Mouse (Mus musculus): ENCODE data around the gene Skor1. TPM values are rescaled to one million over a fixed set of nuclear protein-coding genes. Genes with fewer than 3 reads are reported as not detected.

The Skor1 gene
- polyA plus RNA-seq, 1 experiment = 0.01 TPM

DNA sequence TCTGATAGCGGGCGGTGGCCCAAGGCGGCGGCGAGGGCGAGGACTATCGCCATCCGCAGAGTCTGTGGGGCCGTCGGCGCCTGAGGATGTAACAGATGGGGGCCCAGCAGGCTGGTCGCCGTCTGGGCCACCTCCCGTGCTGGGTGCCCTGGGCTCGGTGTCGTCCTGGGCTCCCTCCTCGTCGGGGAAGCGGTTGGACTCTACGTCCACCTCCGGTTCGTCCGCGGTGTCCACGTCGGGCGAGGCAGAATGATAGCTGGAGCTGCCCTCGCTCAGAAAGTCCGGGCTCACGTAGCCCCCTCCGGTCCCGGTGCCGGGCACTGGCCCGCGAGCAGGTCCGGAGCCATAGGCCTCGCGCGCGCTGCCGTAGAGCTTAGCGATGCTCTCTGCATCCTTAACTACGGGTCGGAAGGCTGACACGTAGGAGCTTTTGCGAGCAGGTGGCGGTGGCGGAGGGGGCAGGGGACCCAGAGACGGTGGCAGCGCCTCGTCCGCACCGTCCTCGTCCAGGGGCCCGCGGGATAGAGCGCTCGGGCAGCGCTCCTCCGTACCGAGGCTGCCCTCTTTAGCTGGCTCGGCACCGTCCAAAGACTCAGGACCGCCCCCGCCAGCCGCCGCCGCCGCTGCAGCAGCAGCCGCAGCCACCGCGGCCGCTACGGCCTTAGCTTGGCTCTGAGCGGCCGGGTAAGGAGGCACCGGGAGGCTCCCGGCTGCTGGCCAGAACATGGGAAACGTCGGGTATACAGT is 4.1 kb downstream of the Skor1 start:
- no peaks in the 10 kb centered on the region for H3K36me3 ChIP-seq (ENCODE audit: control insufficient read depth)
- H3K27me3 ChIP-seq (ENCODE audit: control insufficient read depth) = peaks cover 100% of the 10 kb centered on the region
- H3K4me3 ChIP-seq (replicated peaks) = no peak overlapping the region
- TF ChIP-seq TAL1 (IDR thresholded peaks at IDR 0.05; ENCODE audit: low read length) (no peak), GATA1 (IDR thresholded peaks at IDR 0.05; ENCODE audit: low read length) (no peak)
- H3K9me3 ChIP-seq (ENCODE audit: control insufficient read depth, low read length) = peaks cover 4% of the 10 kb centered on the region; the same call in 1 of the 2 replicates
- H3K4me1 ChIP-seq (ENCODE audit: control insufficient read depth) = no peaks in the 10 kb centered on the region

DNA sequence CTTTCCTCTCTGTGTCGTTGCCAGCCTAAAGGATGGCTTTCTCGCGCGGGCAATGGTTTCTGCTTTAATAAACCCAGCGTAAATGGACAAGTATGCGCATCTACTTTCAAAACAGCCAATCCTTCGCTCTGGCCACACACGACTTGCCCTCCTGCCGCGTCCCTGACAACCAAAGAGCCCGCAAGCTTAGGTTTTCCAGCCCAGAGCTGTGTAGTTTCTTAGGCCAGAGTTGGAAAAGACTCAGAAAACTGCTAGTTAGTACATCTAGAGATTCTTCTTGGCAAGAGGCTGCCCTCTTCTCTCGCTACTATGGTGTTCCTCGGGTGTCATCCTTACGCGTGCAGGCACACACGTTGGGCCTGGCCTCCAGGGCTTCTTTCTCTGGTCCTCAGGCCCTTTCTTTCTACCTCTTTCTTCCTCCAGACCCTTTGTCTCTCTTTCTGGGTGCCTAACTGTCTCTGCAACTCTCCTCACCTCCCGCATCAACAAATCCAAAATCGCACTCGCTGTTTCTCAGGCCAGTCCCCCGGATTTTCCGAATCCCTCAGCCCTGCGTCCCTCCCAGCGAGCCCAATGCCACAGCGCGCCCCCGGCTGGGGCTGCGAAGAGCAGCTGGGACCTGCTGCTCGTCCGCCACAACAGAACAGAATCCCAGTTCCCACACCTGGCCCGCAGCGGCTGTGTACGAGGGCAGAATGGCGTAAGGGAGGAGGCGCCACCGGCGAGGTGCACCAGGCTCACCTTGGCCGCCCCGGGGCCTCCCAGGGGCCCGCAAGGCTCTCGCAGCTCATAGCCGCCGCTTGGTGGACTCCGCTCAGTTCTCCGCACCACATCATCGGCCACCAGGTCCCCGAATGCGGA is 4.9 kb downstream of the Skor1 start:
- no peaks in the 10 kb centered on the region for H3K4me1 ChIP-seq (ENCODE audit: control insufficient read depth)
- peaks cover 100% of the 10 kb centered on the region for H3K27me3 ChIP-seq (ENCODE audit: control insufficient read depth)
- no peaks in the 10 kb centered on the region for H3K36me3 ChIP-seq (ENCODE audit: control insufficient read depth)
- H3K9me3 ChIP-seq (ENCODE audit: control insufficient read depth, low read length) = peaks cover 4% of the 10 kb centered on the region; the same call in 1 of the 2 replicates
- no peak for TF ChIP-seq TAL1 (IDR thresholded peaks at IDR 0.05; ENCODE audit: low read length)
- TF ChIP-seq GATA1 (IDR thresholded peaks at IDR 0.05; ENCODE audit: low read length) = no peak
- H3K4me3 ChIP-seq (replicated peaks) = no peak overlapping the region

DNA sequence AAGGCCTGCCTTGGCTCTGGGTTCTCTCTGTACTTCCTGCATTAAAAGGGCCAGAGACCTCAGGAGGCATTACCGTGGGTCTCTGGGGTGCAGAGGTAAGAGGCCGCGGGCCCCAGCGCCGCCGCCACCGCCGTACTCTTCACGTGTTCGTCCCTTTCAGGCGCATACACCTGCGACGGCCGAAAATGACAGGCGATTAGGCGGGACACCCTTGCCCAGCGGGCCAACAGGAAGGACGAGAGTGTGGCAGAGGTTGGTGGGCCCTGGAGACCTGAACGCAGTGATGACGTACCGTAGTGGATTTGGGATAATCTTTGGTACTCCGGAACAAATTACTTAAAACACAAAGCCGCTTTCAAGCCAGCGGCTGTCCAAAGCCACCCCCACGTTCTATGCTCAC is 5.5 kb downstream of the Skor1 start:
- TF ChIP-seq GATA1 (IDR thresholded peaks at IDR 0.05; ENCODE audit: low read length) (no peak), TAL1 (IDR thresholded peaks at IDR 0.05; ENCODE audit: low read length) (no peak)
- H3K27me3 ChIP-seq (ENCODE audit: control insufficient read depth) = peaks cover 100% of the 10 kb centered on the region
- H3K9me3 ChIP-seq (ENCODE audit: control insufficient read depth, low read length) = peaks cover 4% of the 10 kb centered on the region; the same call in 1 of the 2 replicates
- no peaks in the 10 kb centered on the region for H3K36me3 ChIP-seq (ENCODE audit: control insufficient read depth)
- no peaks in the 10 kb centered on the region for H3K4me1 ChIP-seq (ENCODE audit: control insufficient read depth)
- H3K4me3 ChIP-seq (replicated peaks) = no peak overlapping the region

DNA sequence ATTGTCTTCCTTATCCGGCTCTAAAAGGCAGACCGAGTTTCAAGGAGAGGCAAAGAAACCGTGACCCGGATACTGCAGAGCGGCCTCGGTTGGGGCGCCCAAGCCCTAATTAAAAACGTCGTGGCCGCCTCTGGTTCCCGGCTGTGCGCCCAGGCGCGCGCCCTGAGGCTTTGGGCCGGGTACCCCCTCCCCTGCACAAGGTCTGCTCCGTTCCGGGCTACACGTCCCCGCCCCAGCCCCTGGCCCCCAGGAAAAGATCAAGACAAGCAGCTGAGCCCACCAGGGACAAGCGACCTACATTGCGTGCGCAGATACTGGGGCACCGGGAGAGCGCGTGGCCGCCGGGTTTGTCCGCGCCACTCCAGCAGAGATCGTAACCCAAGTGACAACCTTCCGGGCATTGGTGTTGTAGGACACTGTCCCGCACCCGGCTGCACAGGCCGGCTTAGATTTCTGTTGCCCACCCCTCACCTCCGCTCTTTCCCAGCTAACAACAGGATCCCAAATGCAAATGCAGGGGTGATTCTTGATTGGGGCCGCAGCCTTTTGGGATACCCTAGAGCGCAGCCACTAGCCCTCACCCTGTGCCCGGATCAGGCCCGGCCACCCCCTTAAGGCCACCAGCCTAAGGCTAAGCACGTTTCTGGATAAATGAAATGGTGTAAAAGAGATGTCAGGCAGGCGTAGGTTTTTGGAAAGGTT is 6.3 kb downstream of the Skor1 start:
- Histone ChIP-seq H3K36me3 (ENCODE audit: control insufficient read depth) (no peaks in the 10 kb centered on the region), H3K4me3 (replicated peaks) (no peak overlapping the region), H3K4me1 (ENCODE audit: control insufficient read depth) (no peaks in the 10 kb centered on the region), H3K9me3 (ENCODE audit: control insufficient read depth, low read length) (peaks cover 4% of the 10 kb centered on the region; the same call in 1 of the 2 replicates), H3K27me3 (ENCODE audit: control insufficient read depth) (peaks cover 100% of the 10 kb centered on the region)
- no peak for TF ChIP-seq GATA1 (IDR thresholded peaks at IDR 0.05; ENCODE audit: low read length)
- TF ChIP-seq TAL1 (IDR thresholded peaks at IDR 0.05; ENCODE audit: low read length) = no peak

- no peak overlapping the region for H3K4me3 ChIP-seq (replicated peaks)
- no peaks in the 10 kb centered on the region for H3K4me1 ChIP-seq (ENCODE audit: control insufficient read depth)
- H3K9me3 ChIP-seq (ENCODE audit: control insufficient read depth, low read length) = peaks cover 4% of the 10 kb centered on the region; the same call in 1 of the 2 replicates
- H3K36me3 ChIP-seq (ENCODE audit: control insufficient read depth) = no peaks in the 10 kb centered on the region
- H3K27me3 ChIP-seq (ENCODE audit: control insufficient read depth) = peaks cover 100% of the 10 kb centered on the region
- TF ChIP-seq TAL1 (IDR thresholded peaks at IDR 0.05; ENCODE audit: low read length) (no peak), GATA1 (IDR thresholded peaks at IDR 0.05; ENCODE audit: low read length) (no peak)
Observed at GRCm38 (mm10) chr9:63141641-63142334, 7.0 kb downstream of the Skor1 start.

DNA sequence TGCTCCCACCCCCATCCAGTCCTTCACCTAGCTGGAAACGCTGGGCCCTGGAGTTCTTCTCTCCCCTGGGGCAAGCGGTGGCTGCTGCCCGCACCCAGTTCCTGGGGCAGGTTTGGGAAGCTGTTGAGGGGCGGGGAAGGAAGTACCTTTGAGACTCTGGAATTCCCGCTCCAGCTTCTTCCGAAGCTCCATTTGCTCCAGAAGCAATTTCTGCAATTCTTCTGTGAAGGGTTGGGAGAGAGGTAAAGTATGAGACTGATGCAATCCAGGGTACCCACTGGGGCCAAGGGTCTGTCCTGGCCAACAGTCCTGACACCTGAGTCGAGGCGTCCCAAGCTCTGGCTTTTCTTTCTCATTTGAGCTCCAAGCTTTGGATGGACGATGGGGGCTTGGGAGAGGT is 8.6 kb downstream of the Skor1 start:
- H3K36me3 ChIP-seq (ENCODE audit: control insufficient read depth) = no peaks in the 10 kb centered on the region
- no peaks in the 10 kb centered on the region; the same call in 1 of the 2 replicates for H3K9me3 ChIP-seq (ENCODE audit: control insufficient read depth, low read length)
- no peak for TF ChIP-seq TAL1 (IDR thresholded peaks at IDR 0.05; ENCODE audit: low read length)
- H3K4me1 ChIP-seq (ENCODE audit: control insufficient read depth) = peaks cover 1% of the 10 kb centered on the region; the same call in 1 of the 2 replicates
- H3K4me3 ChIP-seq (replicated peaks) = no peak overlapping the region
- H3K27me3 ChIP-seq (ENCODE audit: control insufficient read depth) = peaks cover 100% of the 10 kb centered on the region

DNA sequence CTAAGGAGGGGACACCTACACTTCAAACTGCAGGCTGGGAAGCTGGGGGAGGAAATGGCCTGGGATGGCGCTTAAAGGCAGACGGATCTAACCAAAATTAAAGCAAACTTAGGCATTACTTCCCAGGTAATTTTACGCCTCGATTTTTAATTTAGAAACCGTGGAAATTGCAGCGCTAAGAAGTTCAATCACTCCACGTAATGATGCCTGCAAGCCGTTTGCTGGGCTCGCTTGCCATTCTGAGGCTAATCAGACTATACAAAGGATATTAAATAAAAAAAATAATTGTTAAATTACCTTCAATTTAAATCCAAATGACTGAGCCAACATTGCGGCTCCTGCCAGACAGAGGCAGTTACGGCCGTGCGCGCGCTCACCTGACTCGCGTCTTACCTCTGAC is 9.1 kb downstream of the Skor1 start:
- Histone ChIP-seq H3K9me3 (ENCODE audit: control insufficient read depth, low read length) (no peaks in the 10 kb centered on the region; the same call in 1 of the 2 replicates), H3K4me3 (replicated peaks) (no peak overlapping the region), H3K27me3 (ENCODE audit: control insufficient read depth) (peaks cover 100% of the 10 kb centered on the region), H3K36me3 (ENCODE audit: control insufficient read depth) (no peaks in the 10 kb centered on the region), H3K4me1 (ENCODE audit: control insufficient read depth) (peaks cover 1% of the 10 kb centered on the region; the same call in 1 of the 2 replicates)
- TF ChIP-seq TAL1 (IDR thresholded peaks at IDR 0.05; ENCODE audit: low read length) (no peak), GATA1 (IDR thresholded peaks at IDR 0.05; ENCODE audit: low read length) (no peak)

GRCm38 (mm10) chr9:63138481-63138967 is 10.2 kb downstream of the Skor1 start:
- H3K4me1 ChIP-seq (ENCODE audit: control insufficient read depth) = peaks cover 2% of the 10 kb centered on the region; the same call in 1 of the 2 replicates
- TF ChIP-seq TAL1 (IDR thresholded peaks at IDR 0.05; ENCODE audit: low read length) (no peak), GATA1 (IDR thresholded peaks at IDR 0.05; ENCODE audit: low read length) (no peak)
- H3K36me3 ChIP-seq (ENCODE audit: control insufficient read depth) = no peaks in the 10 kb centered on the region
- no peak overlapping the region for H3K4me3 ChIP-seq (replicated peaks)
- H3K9me3 ChIP-seq (ENCODE audit: control insufficient read depth, low read length) = no peaks in the 10 kb centered on the region; the same call in 1 of the 2 replicates
- peaks cover 100% of the 10 kb centered on the region for H3K27me3 ChIP-seq (ENCODE audit: control insufficient read depth)
